Mouse (Mus musculus): ENCODE results near the gene Agbl2.
A peak's percentile ranks its signal among the peaks of the same experiment; 100 is the strongest.

The Agbl2 gene

DNA sequence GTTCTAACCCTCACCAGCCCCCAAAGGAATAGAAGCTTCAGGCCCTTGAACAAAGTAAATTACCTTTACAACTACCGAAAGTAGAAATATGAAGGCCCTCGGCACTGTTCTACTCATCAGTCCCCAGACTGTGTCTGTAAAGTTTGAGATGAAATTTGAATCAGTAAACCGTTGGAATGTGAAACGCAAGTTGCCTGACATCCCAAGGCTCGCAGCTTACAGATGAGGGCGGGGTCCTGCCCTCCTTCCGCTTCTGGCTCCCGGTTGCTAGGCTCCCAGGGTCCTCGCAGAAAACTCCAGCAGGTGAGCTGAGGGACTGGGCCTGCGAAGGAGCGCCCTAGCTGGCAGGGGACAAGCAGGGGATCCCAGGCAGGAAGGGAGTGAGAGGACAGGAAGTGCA, at the start of gene Agbl2:
Gene Agbl2, plus strand, starts transcription at position 270 of the 400 bp plus-strand sequence.
- peak; percentile 12 for DNase-seq (ENCODE audit: low spot score)

GRCm38 (mm10) chr2:90735326-90735725, 47.2 kb upstream of the Agbl2 start:
- no peak for DNase-seq (ENCODE audit: low spot score)

DNA sequence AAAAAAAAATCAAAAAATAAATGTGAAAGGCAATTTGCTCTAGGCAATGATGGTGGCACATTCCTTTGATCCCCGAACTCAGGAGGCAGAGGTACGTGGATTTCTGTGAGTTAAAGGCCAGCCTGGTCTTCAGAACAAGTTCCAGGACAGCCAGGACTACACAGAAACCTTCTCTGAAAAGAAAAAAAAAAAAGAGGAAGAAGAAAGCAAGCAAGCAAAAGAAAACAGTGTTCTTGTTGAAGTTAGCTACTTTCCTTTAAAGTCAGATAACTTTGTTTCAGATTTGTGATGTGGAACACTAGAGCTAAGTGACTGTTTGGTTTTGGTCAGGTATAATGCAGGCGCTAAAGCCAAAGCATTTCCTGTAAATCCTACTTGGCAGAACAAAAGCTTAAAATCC, 43.7 kb upstream of the Agbl2 start:
- no peak for DNase-seq (ENCODE audit: low spot score)

GRCm38 (mm10) chr2:90739327-90739726, 43.2 kb upstream of the Agbl2 start:
- DNase-seq (ENCODE audit: low spot score), result no peak

DNA sequence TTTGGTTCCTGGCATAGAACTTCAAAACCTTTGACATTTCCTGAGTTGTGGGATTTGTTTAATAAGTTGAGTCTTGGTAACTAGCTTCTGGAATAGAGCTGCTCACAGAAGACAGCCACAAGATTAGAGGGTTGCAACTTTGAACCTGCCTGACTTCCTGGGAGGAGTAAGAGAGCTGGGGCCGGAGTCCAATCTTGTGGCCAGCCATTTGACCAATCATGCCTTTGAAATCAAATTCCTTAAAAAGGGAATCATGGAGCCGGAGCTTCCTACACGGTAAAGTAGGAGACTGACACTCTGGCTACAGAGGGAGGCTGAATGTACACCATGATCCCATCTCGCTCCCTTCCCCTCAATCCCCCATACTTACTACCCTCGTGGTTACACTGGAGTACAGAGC, 42.6 kb upstream of the Agbl2 start:
- no peak for DNase-seq (ENCODE audit: low spot score)

- DNase-seq (ENCODE audit: low spot score), result peak; percentile 6
These were observed 38.1 kb upstream of the Agbl2 start for GRCm38 (mm10) chr2:90744285-90745052.

DNA sequence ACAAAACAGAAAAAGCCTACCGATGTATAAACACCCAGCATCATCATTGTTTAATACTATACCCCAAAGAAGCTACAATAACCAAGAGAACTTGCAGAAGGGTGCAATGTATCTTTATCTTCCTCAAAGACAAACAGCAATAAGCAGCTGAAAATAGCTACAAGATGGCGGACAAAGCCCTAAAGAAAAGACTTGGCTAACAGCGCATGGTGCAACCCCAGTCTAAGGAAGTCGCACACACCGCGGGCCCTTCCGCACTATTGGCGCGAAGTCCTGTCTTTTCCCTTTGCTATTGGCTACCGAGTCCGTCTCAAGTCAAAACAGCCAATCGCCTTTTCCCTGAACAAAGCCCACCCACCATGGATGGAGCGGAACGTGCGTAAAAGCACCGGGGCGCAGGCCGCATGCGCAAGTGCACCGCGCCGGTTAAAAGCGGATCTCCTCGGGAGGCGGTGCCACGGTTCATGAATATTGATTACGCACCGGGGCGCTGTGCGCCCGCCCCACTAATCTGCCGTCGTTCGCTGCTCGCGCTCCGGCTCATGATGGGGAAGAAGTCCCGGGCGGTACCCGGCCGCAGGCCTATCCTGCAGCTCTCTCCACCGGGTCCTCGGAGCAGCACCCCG, 37.4 kb upstream of the Agbl2 start, which contains the start of gene Fnbp4:
Gene Fnbp4, plus strand, starts transcription at position 318 of the 626 bp plus-strand sequence.
- DNase-seq (ENCODE audit: low spot score), result peak; percentile 99

DNA sequence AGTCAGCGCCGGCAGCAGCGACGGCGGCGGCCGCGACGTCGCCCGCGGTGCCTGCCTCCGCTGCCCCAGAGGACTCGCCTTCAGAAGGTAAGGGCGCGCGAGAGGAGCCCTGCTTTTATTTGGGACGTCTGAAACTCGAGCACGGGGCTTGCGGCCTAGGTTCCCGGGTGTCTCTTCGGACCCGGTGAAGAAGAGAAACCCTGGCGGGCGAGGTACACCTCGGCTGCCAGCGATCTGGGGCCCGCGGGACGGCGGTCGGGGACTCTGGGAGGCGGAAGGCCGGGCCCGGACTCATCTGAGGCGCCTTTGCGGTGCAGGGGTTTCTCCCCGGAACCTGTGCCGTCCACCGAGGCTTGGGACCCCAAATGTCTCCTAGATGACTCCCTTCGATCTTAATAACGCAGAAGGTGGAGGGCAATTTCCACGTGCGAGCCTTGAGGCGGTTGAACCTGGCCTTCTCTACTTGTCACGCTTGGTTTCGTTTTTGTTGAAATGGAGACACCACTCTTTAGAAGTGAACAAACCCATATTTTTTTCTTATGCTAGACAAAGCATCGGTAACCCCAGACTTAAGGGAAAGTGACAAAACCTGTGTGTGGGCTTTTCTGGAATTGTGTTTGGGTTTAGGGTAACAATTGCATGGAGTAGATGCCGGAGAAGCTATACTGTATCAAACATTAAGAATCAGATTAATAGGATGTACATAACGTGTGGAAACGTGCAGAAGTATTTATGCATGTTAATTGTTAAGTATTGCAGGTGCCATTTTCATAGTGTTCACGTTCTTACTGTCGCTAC, 36.6 kb upstream of the Agbl2 start:
- no peak for DNase-seq (ENCODE audit: low spot score)

DNA sequence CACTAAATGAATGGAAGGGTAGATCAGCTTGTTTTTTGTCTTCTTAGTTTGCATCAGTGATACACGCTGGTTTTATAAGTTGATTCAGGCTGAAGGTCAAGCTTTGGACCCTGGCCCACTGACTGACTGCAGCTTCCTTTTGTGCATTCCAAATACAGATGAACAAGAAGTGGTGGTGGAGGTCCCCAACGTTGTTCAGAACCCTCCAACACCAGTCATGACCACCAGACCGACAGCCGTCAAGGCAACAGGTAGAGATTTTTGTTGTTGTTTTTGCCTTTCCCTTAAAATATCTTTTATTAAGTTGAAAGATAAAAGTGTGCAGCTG, 36.0 kb upstream of the Agbl2 start:
- no peak for DNase-seq (ENCODE audit: low spot score)

DNA sequence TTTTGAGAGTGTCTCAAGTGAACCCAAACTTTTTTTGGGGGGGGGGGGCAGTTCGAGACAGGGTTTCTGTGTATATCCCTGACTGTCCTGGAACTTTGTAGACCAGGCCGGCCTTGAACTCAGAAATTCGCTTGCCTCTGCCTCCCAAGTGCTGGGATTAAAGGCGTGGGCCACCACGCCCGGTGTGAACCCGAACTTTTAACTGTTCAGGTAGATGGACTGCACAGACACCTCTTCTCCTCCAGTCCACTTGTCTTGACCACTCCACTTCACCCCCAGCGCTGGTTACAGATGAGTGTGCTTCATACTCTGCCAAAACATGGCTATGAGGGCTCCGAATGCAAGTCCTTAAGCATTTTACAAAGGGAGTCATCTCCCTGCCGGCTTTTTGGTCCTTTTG, 35.4 kb upstream of the Agbl2 start:
- no peak for DNase-seq (ENCODE audit: low spot score)

DNA sequence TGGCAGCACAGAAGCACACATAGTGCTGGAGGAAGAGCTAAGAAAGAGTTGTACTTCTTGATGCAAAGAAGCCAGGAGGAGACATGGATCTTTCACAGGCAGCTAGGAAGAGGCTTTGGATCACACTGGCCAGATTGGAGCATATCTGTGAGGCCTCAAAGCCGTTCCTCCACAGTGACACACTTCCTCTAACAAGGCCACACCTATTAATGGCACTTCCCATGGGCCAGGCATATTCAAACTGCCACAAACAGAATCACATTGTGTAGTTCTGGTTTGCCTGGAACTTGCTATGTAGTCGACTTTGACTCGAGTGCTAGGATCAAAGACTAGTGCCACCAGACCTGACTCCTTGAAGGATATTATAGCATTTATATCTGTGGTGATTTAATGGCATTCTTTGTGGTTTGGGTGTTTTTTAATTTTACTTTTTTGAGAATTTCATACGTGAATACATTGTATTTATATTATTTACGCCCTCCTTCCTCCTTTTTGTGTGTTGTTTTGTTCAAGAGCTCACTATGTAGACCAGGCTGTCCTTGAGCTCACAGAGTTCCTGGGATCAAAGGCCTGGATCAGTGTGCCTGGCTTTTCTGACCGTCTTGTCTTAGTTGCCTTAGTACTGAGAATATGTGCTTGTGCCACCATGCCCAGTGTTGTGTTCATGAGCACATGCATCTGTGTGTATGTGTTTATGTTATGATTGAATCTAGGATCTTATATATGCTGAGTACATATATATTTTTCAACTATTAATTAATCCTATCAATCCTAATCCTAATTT, 32.7 kb upstream of the Agbl2 start:
- DNase-seq (ENCODE audit: low spot score), result no peak

DNA sequence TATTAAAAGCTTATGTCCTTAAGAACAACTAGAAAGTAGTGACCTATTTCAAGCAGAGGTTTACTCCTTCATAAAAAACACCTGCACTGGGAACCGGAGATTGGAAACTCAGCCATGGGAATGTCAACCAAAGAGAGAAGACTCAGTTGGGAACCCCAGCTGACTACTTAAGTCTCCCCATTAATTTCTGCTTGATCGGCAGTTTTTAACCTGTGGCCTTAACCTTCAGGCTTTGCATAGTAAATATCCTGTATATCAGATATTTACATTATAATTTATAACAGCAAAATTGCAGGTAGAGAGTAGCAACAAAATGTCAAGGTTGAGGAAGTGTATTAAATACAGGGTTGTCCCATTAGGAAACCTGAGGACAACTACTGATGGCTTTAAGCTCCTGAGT, 29.0 kb upstream of the Agbl2 start:
- DNase-seq (ENCODE audit: low spot score), result no peak

- no peak for DNase-seq (ENCODE audit: low spot score)
These were observed 28.3 kb upstream of the Agbl2 start for GRCm38 (mm10) chr2:90754188-90754587.

DNA sequence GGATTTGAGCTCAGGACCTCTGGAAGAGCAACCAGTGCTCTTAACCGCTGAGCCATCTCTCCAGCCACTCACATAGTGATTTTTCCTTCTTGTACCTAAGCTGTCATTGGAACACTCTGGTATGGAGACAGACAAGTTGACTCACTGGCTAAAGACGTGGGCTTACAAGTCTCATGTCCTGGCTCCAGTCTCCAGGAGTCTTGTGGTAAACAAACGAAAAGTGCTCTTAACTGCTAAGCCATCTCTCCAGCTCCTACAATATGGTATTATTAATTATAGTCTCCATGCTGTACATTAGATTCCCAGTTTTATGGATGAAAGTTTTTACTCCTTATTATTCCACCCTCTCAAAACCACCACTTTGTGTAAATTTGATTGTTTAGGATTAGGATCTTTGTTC, 17.4 kb upstream of the Agbl2 start:
- no peak for DNase-seq (ENCODE audit: low spot score)

DNA sequence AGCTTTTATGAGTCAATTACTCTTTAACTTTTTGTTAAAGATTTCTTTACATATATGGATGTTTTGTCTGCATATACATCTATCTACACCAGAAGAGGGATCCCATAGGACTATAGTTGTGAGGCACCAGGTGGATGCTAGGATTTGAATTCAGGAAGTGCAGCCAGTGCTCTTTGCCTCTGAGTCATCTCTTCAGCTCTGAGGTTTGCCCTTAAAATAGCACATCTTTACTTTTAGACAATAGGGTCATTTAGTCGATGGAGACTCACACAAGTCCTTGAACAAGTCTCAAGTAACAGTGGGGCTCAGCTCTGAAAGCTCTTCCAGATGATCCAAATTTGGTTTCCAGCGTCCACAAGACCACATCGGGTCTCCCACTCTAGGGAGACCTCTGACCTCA, 1.2 kb upstream of the Agbl2 start:
- no peak for DNase-seq (ENCODE audit: low spot score)

DNA sequence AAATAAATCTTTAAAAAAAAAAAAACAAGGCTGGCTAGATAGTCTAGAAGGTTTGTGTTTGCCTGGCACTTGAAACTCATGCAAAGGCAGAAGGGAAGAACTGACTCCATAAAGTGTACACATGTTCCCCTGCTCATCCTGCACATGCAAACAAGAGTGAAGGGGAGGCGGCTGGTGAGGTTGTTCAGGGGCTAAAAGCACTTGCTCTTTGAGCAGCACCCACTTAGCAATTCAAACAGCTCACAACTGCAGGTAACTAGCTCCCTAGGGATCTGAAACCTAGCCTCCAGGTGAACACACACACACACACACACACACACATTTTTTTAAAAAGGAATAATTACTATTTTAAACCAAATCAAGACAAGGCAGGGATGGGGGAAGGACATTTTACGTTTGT, 589 bp upstream of the Agbl2 start:
- no peak for DNase-seq (ENCODE audit: low spot score)

- no peak for DNase-seq (ENCODE audit: low spot score)
These were observed 467 bp downstream of the Agbl2 start for GRCm38 (mm10) chr2:90782901-90783486.

DNA sequence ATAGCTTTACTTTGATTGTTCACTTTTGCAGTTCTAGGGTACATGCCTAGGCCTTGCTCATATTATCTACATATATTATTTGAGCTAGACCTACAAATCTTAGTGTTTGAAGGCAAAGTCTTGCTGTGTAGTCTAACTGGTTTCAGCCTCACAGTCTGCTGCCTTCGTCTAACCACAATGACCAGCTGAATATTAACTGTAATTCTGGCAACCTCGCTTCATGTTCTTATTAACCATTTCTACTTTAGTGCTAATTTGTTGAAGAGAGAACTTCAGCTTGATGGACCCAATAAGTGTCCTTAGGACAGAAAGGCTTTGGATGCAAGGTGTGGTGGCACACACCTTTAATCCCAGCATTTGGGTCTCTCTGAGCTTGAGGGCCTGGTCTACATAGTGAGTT, 5.6 kb downstream of the Agbl2 start:
- no peak for DNase-seq (ENCODE audit: low spot score)

GRCm38 (mm10) chr2:90808241-90809126, 26.0 kb downstream of the Agbl2 start:
- DNase-seq (ENCODE audit: low spot score), result no peak

DNA sequence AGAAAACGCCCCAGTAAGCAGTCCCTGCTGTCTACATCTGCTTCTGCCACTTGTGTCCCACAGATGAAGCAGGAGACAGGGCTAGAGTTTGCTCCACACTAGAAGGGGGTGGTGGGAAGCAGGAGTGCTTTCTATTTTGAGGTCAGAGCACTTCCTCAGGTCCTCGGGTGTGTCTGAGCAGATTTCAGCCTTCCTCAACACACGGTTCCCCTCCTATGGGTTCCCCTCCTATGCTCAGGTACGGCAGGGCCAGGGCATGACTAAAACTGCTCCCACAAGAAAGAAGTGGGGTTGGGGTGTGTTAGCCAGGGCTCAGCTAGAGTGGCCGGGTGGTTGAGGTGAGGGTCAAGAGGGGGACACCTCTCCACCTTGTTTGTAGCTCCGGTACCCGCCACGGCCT, 28.2 kb downstream of the Agbl2 start:
- DNase-seq (ENCODE audit: low spot score), result no peak

DNA sequence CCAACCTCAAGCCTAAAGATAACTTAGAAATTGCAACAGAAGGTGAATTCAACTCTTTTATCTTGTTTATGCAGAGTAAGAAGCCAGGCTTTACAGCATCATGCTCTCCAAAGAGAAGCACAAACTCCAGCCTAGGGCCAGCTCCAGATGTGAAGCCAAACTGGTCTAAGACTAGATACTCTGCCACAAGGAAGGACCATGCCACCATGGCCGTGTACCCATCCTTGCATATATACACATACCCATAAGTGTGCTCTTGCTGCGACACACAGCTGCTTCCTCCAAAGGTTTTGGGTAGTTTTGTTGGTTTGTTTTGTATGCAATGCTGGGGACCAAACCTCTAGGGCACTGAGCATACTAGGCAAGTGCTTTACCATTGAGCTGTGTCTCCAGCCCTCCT, 32.7 kb downstream of the Agbl2 start:
- no peak for DNase-seq (ENCODE audit: low spot score)
